Mouse (Mus musculus) sigmoid colon, adult 10 weeks (tissue): ENCODE data around the gene Chsy1. TPM values are rescaled to one million over a fixed set of nuclear protein-coding genes. Genes with fewer than 3 reads are reported as not detected.

ENCODE experiments used
- polyA plus RNA-seq: library from polyadenylated mRNA; stranded (reverse); fragments of 350-450 nt; fragmentation: Illumina TruSeq; extraction: RNeasy Lipid Tissue Mini Kit (QIAGEN cat#74804); gene quantifications from one replicate; pipeline ENCODE4 v1.2.3, GENCODE M21; 2014; ENCODE audit warnings: low read depth, low replicate concordance

Gene Chsy1
- polyA plus RNA-seq: 7.2 TPM

DNA sequence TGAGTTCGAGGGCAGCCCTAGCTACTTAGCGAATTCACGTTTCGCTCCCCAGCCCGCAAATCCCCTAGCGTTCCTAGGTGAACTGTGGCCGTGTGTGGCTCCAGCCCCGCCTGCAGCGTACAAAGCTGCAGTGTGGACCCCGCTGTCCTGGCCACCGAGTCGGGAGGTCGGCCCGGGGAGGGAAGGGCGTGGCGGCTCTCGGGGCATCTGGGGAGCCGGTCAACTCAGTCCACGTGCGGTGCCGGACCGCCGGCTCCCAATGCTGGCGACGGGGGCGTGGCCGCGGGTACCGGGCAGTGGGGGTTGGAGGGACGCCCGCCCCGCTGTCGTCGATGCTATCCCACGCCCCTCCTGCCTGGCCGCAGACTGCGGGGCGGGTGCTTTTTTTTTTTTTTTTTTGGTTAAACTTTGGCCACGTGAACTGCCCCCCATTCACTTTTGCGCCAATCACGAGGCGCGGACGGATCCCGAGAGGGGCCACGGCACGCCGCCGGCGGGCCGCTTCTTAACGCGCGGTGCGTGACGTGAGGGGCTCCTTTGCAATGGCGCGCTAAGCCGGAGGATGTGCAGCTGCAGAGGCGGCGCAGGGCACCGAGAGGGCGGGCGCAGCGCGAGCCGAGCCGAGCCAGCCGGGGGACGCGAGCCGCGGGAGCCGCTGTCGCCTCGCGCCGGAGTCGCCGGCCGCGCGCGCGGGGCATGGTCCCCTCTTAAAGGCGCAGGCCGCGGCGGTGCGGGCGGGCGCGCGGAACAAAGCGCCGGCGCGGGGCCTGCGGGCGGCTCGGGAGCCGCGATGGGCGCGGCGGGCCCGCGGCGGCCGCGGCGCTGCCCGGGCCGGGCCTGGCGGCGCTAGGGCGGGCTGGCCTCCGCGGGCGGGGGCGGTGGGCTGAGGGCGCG, at the start of gene Chsy1:
Gene Chsy1 (plus strand): TSS at position 555 of the 894 bp plus-strand sequence.

GRCm38 (mm10) chr7:66079364-66080230, 29.7 kb upstream of the Chsy1 start, which contains the start of gene Selenos:
Selenos (plus strand) TSS chr7:66079649.

Other genes starting within 250 kb of the Chsy1 start
- 4.0 TPM for gene Pcsk6, start 247.8 kb upstream of the Chsy1 start, polyA plus RNA-seq
- not detected for gene Gm45213, start 65.9 kb upstream of the Chsy1 start, polyA plus RNA-seq
- gene Snrpa1, start 50.5 kb upstream of the Chsy1 start, polyA plus RNA-seq: 36.6 TPM
- gene Selenos, start 29.9 kb upstream of the Chsy1 start, polyA plus RNA-seq: 127 TPM